Mouse (Mus musculus) midbrain, embryonic 11.5 days (tissue): Measurements from ENCODE around the gene Paf1. TPM values are rescaled to one million over a fixed set of nuclear protein-coding genes. Genes with fewer than 3 reads are reported as not detected.

ENCODE experiments used
- ATAC-seq: fragments of 200-750 bp; cut with Nextera tagmentation; 2 replicates; pipeline ENCODE4 v1.8.0; 2017; ENCODE audit warnings: moderate TSS enrichment, moderate library complexity; ENCODE audit not compliant: low FRiP score
- DNase-seq: peaks from one replicate; pipeline ENCODE4 v3.0.0; 2015; ENCODE audit warnings: low spot score; ENCODE audit errors: missing footprints
- H3K27ac ChIP-seq: fragments of 300-500 bp; sonication (generic); 2 replicates; pipeline ENCODE4 v1.5.1; 2014; ENCODE audit warnings: low read depth, low read length
- H3K27me3 ChIP-seq: fragments of 300-500 bp; sonication (generic); 2 replicates; pipeline ENCODE4 v1.6.1; 2014; ENCODE audit warnings: mild to moderate bottlenecking, low read length, moderate library complexity, mixed read lengths; ENCODE audit not compliant: control insufficient read depth, insufficient read depth
- H3K36me3 ChIP-seq: fragments of 300-500 bp; sonication (generic); 2 replicates; pipeline ENCODE4 v1.6.1; 2014; ENCODE audit warnings: mild to moderate bottlenecking, low read length, moderate library complexity, mixed read lengths; ENCODE audit not compliant: control insufficient read depth, insufficient read depth
- H3K4me1 ChIP-seq: fragments of 300-500 bp; sonication (generic); 2 replicates; pipeline ENCODE4 v1.6.1; 2014; ENCODE audit warnings: low read length; ENCODE audit not compliant: control insufficient read depth, insufficient read depth
- H3K4me2 ChIP-seq: fragments of 300-500 bp; sonication (generic); 2 replicates; pipeline ENCODE4 v1.6.1; 2014; ENCODE audit warnings: mild to moderate bottlenecking, moderate library complexity
- H3K4me3 ChIP-seq: fragments of 300-500 bp; sonication (generic); 2 replicates; pipeline ENCODE4 v1.5.1; 2014; ENCODE audit warnings: low read depth, low read length
- H3K9ac ChIP-seq: fragments of 300-500 bp; sonication (generic); 2 replicates; pipeline ENCODE4 v1.6.1; 2014; ENCODE audit warnings: low read length
- H3K9me3 ChIP-seq: fragments of 300-500 bp; sonication (generic); 2 replicates; pipeline ENCODE4 v1.6.1; 2016; ENCODE audit warnings: low read length; ENCODE audit not compliant: control insufficient read depth
- WGBS: fragments of 180-500 bp; shearing (Covaris S2); extraction: QIAGEN DNeasy Blood & Tissue Kit; methylation state at CpG from one replicate; pipeline ENCODE4 v1.1.7; 2014; 5-methylcytosine and 5-hydroxymethylcytosine counted together
- polyA plus RNA-seq: library from polyadenylated mRNA; unstranded; fragments of >200 nt; fragmentation: Nextera tagmentation; extraction: Ambion mirVana; gene quantifications from 2 replicates; pipeline ENCODE4 v1.2.1, GENCODE M21; 2014

Gene Paf1
- polyA plus RNA-seq, 1 experiment from 2014 or later, result 72.8 TPM

DNA sequence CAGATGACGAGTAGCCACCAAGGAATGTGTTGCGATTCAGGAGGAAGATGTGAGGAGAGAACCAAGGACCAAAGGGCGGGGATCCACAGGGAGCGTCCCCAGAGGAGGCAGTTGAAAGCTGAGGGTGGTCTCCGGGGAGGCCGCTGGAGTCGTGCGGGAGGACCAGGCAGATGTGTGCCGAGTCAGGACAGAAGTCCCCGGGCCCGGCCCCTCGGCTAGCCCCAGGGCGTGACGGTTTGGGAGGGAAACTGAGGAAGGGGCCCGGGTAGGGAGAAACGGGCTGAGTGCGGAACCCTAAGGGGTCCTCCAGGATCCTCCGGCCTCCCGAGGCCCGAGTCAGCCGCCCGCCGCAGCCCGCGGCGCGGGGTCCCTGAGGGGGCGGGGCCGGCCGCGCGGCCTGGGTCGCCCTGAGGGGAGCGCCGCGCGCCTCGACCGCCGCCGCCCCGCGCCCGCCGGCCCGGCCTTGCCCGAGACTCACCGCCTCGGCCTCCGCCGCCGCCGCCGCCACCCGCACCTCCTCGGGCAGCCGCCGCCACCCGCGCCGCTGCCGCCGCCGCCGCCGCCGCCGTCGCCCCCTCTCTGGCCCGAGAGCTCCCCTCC, 43.0 kb downstream of the Paf1 start:
- peak; percentile 92 for DNase-seq
- peak overlapping the region; percentile 83 for H3K4me2 ChIP-seq

DNA sequence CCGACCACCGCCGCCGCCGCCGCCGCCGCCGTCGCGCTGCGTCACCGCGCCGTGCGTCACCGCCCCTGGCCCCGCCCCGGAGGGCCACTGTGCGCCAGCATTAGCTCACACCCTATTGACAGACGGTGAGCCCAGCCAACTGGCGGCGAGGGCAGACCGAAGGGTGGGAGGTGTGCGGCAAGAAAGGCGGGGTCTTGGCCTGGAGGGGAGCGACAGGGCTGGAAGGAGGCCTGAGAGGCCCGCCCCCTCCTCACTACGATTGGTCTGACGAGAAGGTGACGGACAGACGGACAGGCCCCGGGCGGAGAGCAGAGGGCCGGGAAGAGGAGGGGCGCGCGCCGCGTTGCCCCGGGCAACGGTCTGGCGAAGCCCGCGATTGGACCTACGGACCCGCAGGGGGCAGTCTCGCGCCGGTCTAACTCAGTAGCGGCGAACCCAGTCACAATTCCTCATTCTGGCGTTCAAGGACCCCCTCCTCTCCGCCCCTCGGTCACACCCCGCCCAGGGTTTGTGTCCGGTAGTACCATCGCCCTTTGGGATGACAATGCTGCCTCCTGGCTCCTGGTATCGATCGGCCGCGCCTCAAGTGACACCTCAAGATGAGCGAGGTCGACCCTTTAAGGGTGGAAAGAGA, 43.6 kb downstream of the Paf1 start:
- peak overlapping the region; percentile 83 for H3K4me2 ChIP-seq
- peak overlapping the region; percentile 94 for H3K9ac ChIP-seq
- peak overlapping the region; percentile 92 for H3K4me3 ChIP-seq
- no peak overlapping the region for H3K27ac ChIP-seq
- H3K36me3 ChIP-seq, result no peaks in the 10 kb centered on the region
- DNase-seq (peak; percentile 100), ATAC-seq (peak; percentile 99)
- WGBS, result 0% methylated on average over 54 of the region's 64 CpGs
- no peaks in the 10 kb centered on the region for H3K9me3 ChIP-seq
- H3K27me3 ChIP-seq, result no peaks in the 10 kb centered on the region
- H3K4me1 ChIP-seq, result peaks cover 17% of the 10 kb centered on the region

More for the DNA sequence above, 43.0 kb downstream of the Paf1 start:
- peak overlapping the region; percentile 92 for H3K4me3 ChIP-seq
- no peaks in the 10 kb centered on the region for H3K36me3 ChIP-seq
- WGBS, result 0% methylated on average over 22 of the region's 70 CpGs
- H3K27me3 ChIP-seq, result no peaks in the 10 kb centered on the region
- H3K9ac ChIP-seq, result peak overlapping the region; percentile 94
- peak; percentile 66 for ATAC-seq
- no peaks in the 10 kb centered on the region for H3K9me3 ChIP-seq
- no peak overlapping the region for H3K27ac ChIP-seq
- H3K4me1 ChIP-seq, result peaks cover 17% of the 10 kb centered on the region

DNA sequence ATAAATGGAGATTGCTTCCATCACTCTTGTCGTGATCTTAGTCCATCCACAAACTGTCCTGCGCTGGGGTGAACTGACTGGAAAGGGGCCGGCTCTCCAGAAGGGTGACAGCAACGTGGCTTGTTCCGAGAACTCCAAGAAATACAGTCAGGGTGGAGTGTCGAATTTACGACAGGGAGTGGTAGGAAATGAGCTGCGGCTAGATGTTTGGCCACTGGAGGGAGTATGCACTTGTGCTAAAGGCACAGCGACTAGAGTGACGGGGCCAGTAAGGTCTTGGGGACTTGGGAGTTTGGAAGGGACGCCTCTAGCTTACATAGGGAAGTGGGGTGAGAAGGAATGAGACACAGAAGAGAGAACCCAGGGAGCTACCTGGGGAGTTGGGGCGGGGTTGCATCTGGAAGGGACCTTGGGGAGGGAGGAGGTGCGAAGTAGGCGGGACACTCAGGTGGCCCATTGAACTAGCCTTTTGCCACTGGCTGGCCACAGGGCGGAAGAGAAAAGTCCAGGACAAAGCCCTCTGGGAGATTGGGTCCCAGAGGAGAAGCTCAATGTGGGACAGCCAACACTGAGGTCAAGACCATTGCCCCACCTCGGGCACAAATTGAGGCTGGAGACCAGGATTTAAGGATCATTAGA, 44.3 kb downstream of the Paf1 start, which contains the start of gene Gmfg:
TSS of gene Gmfg (plus strand) at position 516 of the 639 bp plus-strand sequence.
- H3K4me1 ChIP-seq, result peaks cover 17% of the 10 kb centered on the region
- ATAC-seq (peak; percentile 17), DNase-seq (peak; percentile 98)
- no peaks in the 10 kb centered on the region for H3K27me3 ChIP-seq
- H3K4me2 ChIP-seq, result peak within 1 kb of the TSS; percentile 47
- H3K4me3 ChIP-seq, result peak within 1 kb of the TSS; percentile 92
- 2% methylated on average over 16 of the region's 16 CpGs for WGBS
- H3K36me3 ChIP-seq, result no peaks in the 10 kb centered on the region
- no peaks in the 10 kb centered on the region for H3K9me3 ChIP-seq
- no peak within 1 kb of the TSS for H3K27ac ChIP-seq
- H3K9ac ChIP-seq, result peak within 1 kb of the TSS; percentile 51

DNA sequence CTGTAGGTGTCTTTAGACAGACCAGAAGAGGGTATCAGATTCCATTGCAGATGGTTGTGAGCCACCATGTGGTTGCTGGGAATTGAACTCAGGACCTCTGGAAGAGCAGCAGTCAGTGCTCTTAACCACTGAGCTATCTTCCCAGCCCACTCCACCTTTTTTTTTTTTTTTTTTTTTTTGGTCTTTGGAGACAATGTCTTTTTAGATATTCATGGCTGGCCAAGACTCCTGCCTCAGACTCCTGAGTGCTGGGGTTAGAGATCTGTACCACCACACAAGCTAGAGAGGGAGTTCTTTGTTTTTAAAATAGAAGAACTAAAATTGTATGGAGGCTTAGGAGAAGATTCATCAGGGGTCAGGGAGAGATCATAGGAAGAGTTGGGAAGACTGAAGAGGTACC, 45.2 kb downstream of the Paf1 start:
- no peak overlapping the region for H3K27ac ChIP-seq
- no peak overlapping the region for H3K4me3 ChIP-seq
- no peak overlapping the region for H3K9ac ChIP-seq
- H3K27me3 ChIP-seq, result no peaks in the 10 kb centered on the region
- H3K4me2 ChIP-seq, result no peak overlapping the region
- peak; percentile 75 for DNase-seq
- ATAC-seq, result no peak
- no peaks in the 10 kb centered on the region for H3K9me3 ChIP-seq
- H3K4me1 ChIP-seq, result peaks cover 17% of the 10 kb centered on the region
- H3K36me3 ChIP-seq, result no peaks in the 10 kb centered on the region

DNA sequence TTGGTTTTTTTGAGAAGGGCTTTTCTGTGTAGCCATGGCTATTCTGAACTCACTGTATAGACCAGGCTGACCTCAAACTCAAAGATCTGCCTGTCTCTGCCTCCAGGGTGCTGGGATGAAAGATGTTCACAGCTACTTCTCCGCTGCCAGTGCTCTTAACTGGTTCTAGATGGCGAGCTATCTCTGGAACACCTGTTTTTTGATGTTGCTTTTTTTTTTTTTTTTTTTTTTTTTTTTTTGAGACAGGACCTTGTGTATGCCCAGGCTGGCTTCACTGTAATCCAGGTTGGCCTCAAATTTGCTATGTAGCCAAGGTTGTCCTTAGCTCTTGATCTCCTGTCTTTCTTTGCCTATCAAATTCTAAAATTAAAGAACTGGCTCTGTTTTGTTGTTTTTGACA, 46.0 kb downstream of the Paf1 start:
- H3K4me2 ChIP-seq, result no peak overlapping the region
- no peak for ATAC-seq
- H3K4me1 ChIP-seq, result peaks cover 14% of the 10 kb centered on the region
- H3K27ac ChIP-seq, result no peak overlapping the region
- no peak overlapping the region for H3K9ac ChIP-seq
- no peaks in the 10 kb centered on the region for H3K9me3 ChIP-seq
- H3K4me3 ChIP-seq, result no peak overlapping the region
- no peaks in the 10 kb centered on the region for H3K27me3 ChIP-seq
- H3K36me3 ChIP-seq, result no peaks in the 10 kb centered on the region
- 80% methylated on average over 2 of the region's 2 CpGs for WGBS
- DNase-seq, result peak; percentile 51

DNA sequence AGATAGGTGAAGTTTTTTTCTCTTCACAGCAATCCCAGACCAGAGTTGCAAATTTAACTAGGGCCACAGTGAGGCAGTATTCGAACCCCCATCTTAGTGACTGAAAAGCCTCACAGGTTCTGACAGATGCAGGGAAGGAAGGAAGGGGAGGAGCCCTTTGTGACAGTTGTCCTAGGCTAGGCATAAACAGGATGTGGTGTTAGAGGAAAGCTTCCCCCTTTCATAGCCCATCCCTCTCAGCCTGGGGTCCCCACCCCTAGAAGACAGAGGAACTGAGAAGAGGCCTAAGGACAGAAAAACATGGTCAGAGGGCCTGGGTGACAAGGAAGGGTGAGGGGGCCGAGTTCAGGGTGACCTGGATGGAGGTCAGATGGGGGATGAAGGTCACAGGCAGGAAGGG, 48.0 kb downstream of the Paf1 start:
- no peaks in the 10 kb centered on the region for H3K36me3 ChIP-seq
- H3K4me1 ChIP-seq, result peaks cover 3% of the 10 kb centered on the region; the same call in 1 of the 2 replicates
- no peak overlapping the region for H3K4me2 ChIP-seq
- H3K9ac ChIP-seq, result no peak overlapping the region
- DNase-seq (peak; percentile 81), ATAC-seq (no peak)
- H3K9me3 ChIP-seq, result no peaks in the 10 kb centered on the region
- H3K27ac ChIP-seq, result no peak overlapping the region
- WGBS, result 56% methylated on average over 2 of the region's 2 CpGs
- H3K4me3 ChIP-seq, result no peak overlapping the region
- H3K27me3 ChIP-seq, result peaks cover 2% of the 10 kb centered on the region; the same call in 1 of the 2 replicates

DNA sequence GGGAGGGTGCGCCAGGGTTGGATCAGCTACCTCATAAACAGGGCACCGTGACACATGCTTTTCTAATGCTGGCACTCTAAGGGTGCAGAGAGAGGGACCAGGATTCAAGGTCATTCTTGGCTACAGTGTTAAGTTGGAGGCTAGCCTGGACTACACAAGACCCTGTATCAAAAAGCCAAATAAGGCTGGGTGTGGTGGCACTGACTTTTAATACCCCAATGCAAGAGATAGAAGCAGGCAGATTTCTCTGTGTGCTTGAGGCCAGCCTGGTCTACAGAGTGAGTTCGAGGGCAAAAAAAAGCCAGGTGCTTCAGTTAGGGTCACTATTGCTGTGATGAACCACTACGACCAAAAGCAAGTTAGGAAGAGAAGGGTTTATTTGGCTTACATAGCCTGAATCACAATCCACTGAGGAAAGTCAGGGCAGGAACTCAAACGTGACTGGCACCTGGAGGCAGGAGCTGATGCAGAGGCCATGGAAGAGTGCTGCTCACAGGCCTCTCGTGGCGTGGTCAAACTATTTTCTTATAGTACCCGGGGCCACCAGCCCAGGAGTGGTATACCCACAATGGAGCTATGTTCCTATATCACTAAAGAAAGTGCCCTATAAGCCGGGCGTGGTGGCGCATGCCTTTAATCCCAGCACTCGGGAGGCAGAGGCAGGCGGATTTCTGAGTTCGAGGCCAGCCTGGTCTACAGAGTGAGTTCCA, 49.2 kb downstream of the Paf1 start:
- no peak for ATAC-seq
- peaks cover 4% of the 10 kb centered on the region; the same call in 1 of the 2 replicates for H3K27me3 ChIP-seq
- no peak overlapping the region; the same call in 1 of the 2 replicates for H3K27ac ChIP-seq
- 86% methylated on average over 12 of the region's 14 CpGs for WGBS
- H3K9ac ChIP-seq, result no peak overlapping the region
- H3K9me3 ChIP-seq, result no peaks in the 10 kb centered on the region
- no peak overlapping the region for H3K4me2 ChIP-seq
- no peak for DNase-seq
- H3K4me3 ChIP-seq, result no peak overlapping the region
- H3K36me3 ChIP-seq, result no peaks in the 10 kb centered on the region
- peaks cover 3% of the 10 kb centered on the region; the same call in 1 of the 2 replicates for H3K4me1 ChIP-seq

DNA sequence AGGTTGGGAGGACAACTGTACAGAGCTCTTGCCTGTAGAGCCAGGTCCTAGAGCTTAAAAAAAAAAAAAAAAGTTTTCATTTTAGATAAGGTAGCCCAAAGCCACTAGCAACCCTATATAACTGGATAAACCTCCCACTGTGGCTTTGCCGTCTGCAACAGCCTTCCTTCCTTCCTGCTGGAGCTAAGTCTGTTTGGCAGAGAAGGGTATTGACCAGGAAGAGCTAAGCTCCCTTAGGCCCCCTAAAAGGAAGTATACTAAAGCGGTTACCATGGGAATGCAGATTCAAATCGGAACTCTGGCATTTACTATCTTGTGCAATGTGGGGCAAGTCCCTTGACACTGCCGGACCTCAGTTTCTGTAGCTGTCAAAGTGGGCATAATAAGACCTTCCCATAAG, 49.9 kb downstream of the Paf1 start:
- Histone ChIP-seq H3K27me3 (peaks cover 4% of the 10 kb centered on the region; the same call in 1 of the 2 replicates), H3K9me3 (no peaks in the 10 kb centered on the region), H3K4me2 (no peak overlapping the region), H3K4me1 (peaks cover 5% of the 10 kb centered on the region; the same call in 1 of the 2 replicates), H3K9ac (no peak overlapping the region; the same call in 1 of the 2 replicates), H3K27ac (no peak overlapping the region), H3K36me3 (no peaks in the 10 kb centered on the region), H3K4me3 (no peak overlapping the region)
- WGBS, result 31% methylated on average over 4 of the region's 4 CpGs
- ATAC-seq, result no peak
- DNase-seq, result no peak
